Mouse (Mus musculus) cerebellum, adult 9-11 months (tissue): ENCODE measurements around the gene Nudt22.
A peak's percentile ranks its signal among the peaks of the same experiment; 100 is the strongest.

Source experiments
- DNase-seq: peaks from one replicate; pipeline ENCODE4 v3.0.0; 2022

Gene Nudt22

GRCm38 (mm10) chr19:6994489-6994888 is 1.4 kb downstream of the Nudt22 start:
- DNase-seq: peak; percentile 48

GRCm38 (mm10) chr19:6994002-6994401 is 1.9 kb downstream of the Nudt22 start:
- DNase-seq: peak; percentile 46

- DNase-seq: peak; percentile 52
These were observed 2.7 kb downstream of the Nudt22 start for GRCm38 (mm10) chr19:6993011-6993770.

- peak; percentile 97 for DNase-seq
These were observed 3.7 kb downstream of the Nudt22 start, which contains the start of gene Dnajc4 for GRCm38 (mm10) chr19:6992011-6992858. Gene Dnajc4, minus strand, starts transcription at chr19:6992572.

- DNase-seq: peak; percentile 51
These were observed 4.8 kb downstream of the Nudt22 start for GRCm38 (mm10) chr19:6991166-6991565.

- DNase-seq: no peak
These were observed 5.2 kb downstream of the Nudt22 start for GRCm38 (mm10) chr19:6990712-6991111.

GRCm38 (mm10) chr19:6989251-6989650 is 6.7 kb downstream of the Nudt22 start:
- no peak for DNase-seq

- DNase-seq: no peak
These were observed 8.0 kb downstream of the Nudt22 start for GRCm38 (mm10) chr19:6987904-6988285.

- peak; percentile 82 for DNase-seq
These were observed 8.6 kb downstream of the Nudt22 start, which contains the start of gene Vegfb for GRCm38 (mm10) chr19:6987061-6987903. Gene Vegfb, minus strand, starts transcription at chr19:6987651.

GRCm38 (mm10) chr19:6985951-6986708 is 9.8 kb downstream of the Nudt22 start:
- DNase-seq: peak; percentile 65

- DNase-seq: peak; percentile 65
These were observed 10.6 kb downstream of the Nudt22 start for GRCm38 (mm10) chr19:6985300-6985699.

- DNase-seq: no peak
These were observed 12.3 kb downstream of the Nudt22 start for GRCm38 (mm10) chr19:6983621-6984020.

- DNase-seq: no peak
These were observed 14.5 kb downstream of the Nudt22 start for GRCm38 (mm10) chr19:6981465-6981864.

- DNase-seq: peak; percentile 99
These were observed 15.4 kb downstream of the Nudt22 start, which contains the start of gene Fkbp2 for GRCm38 (mm10) chr19:6980381-6981093. Gene Fkbp2, minus strand, starts transcription at chr19:6980501.

- DNase-seq: peak; percentile 99
These were observed 16.2 kb downstream of the Nudt22 start for GRCm38 (mm10) chr19:6979486-6980380.

GRCm38 (mm10) chr19:6979001-6979479 is 16.9 kb downstream of the Nudt22 start:
- DNase-seq: no peak

GRCm38 (mm10) chr19:6978639-6978974 is 17.3 kb downstream of the Nudt22 start:
- DNase-seq: no peak

- peak; percentile 72 for DNase-seq
These were observed 17.9 kb downstream of the Nudt22 start for GRCm38 (mm10) chr19:6977759-6978638.
